9 mouse cellular contexts compared by ENCODE assay signal in genomic region chr7:44317913-44318312, GRCm38 (mm10). TPM values are rescaled to one million over a fixed set of nuclear protein-coding genes. Genes with fewer than 3 reads are reported as not detected.
DNase-seq lines count a peak whose midpoint lies in the region; ATAC-seq and TF ChIP-seq lines count a peak whose summit lies in the region.
"Had no signal": no experiment of that assay in that cellular context is flagged by ENCODE, and none has a peak within 500 bp of the region (broad histone marks: within the 10 kb centered on the region; RNA-seq: fewer than 3 reads in every experiment).

No protein-coding gene starts in this region.

- TF ChIP-seq POLR2A in embryonic fibroblast, embryonic 13.5 days (IDR thresholded peaks at IDR 0.05; ENCODE audit: low read depth, low read length): no peak

- H3K27me3 ChIP-seq in lung, embryonic 14.5 days (ENCODE audit: insufficient read depth, low read length): 0 out of 2 replicates have a peak, but pooled peaks cover 2% of the 10 kb centered on the region

- TF ChIP-seq CTCF in lung, embryonic 14.5 days (IDR thresholded peaks at IDR 0.05; ENCODE audit: low read depth): peak; percentile 62
- peak; percentile 40; the same call in 1 of the 2 replicates for TF ChIP-seq CTCF in embryonic fibroblast, embryonic 13.5 days (IDR thresholded peaks at IDR 0.05; ENCODE audit: borderline replicate concordance, insufficient read depth, low read length)

- no peak for ATAC-seq in lung, embryonic 14.5 days (ENCODE audit: insufficient read depth)
- 0 out of 2 replicates have a peak, but pooled peaks have one; percentile 34 for ATAC-seq in neutrophil, adult 5-6 weeks (ENCODE audit: extremely low read depth, insufficient number of reproducible peaks, low FRiP score, poor library complexity, severe bottlenecking)

- no peak overlapping the region for H3K9ac ChIP-seq in lung, embryonic 14.5 days

- DNase-seq in adrenal gland, postnatal 36 days: peak; percentile 33 to 66
- DNase-seq in adrenal gland, adult 18-20 months (ENCODE audit: low spot score in 2 of 2): no peak
- peak; percentile 44 for DNase-seq in lung, embryonic 14.5 days
- DNase-seq in lung, postnatal 25 days (ENCODE audit: low spot score): no peak
- DNase-seq in right cerebral cortex, adult 18-20 months: no peak
- no peak for DNase-seq in frontal cortex, adult 2 months (ENCODE audit: extremely low spot score in 1 of 2, low spot score in 1 of 2)

- H3K4me1 ChIP-seq in lung, embryonic 14.5 days (ENCODE audit: insufficient read depth): no peaks in the 10 kb centered on the region
- no peaks in the 10 kb centered on the region for H3K4me1 ChIP-seq in embryonic fibroblast, embryonic 13.5 days (ENCODE audit: control insufficient read depth, insufficient read depth, low read length)

- no peak overlapping the region for H3K27ac ChIP-seq in lung, embryonic 14.5 days (ENCODE audit: low read depth)
- no peak overlapping the region for H3K27ac ChIP-seq in embryonic fibroblast, embryonic 13.5 days (ENCODE audit: insufficient read depth, low read length)

- WGBS in lung, embryonic 14.5 days: 31% methylated on average over 4 of the region's 4 CpGs

- H3K4me2 ChIP-seq in lung, embryonic 14.5 days: no peak overlapping the region

- H3K9me3 ChIP-seq in lung, embryonic 14.5 days (ENCODE audit: low read depth, low read length): no peaks in the 10 kb centered on the region
- H3K9me3 ChIP-seq: G1E had no signal

- H3K4me3 ChIP-seq in lung, embryonic 14.5 days (ENCODE audit: low read depth, low read length): no peak overlapping the region
- H3K4me3 ChIP-seq in embryonic fibroblast, embryonic 13.5 days (ENCODE audit: insufficient read depth, low read length): no peak overlapping the region

- H3K36me3 ChIP-seq in lung, embryonic 14.5 days (ENCODE audit: insufficient read depth): no peaks in the 10 kb centered on the region
- H3K36me3 ChIP-seq: G1E had no signal

RNA-seq across cellular contexts. Expression of gene Shank1, which starts 7.9 kb away (rescaled TPM):
- 1 to 10 TPM; 5.2 to 6.7 TPM for total RNA-seq in adrenal gland, postnatal 36 days (2021)
- 10 to 100 TPM in 1 of 2 experiments, 1 to 10 TPM in 1; 7.7 to 10.0 TPM for total RNA-seq in adrenal gland, adult 18-20 months (2021)
- 1.3 and 1.6 TPM in 2 replicates for polyA plus RNA-seq in lung, embryonic 14.5 days (2014; fragmentation: Nextera tagmentation; extraction: Ambion mirVana)
- 1.1 and 2.6 TPM in 2 replicates for polyA plus RNA-seq in embryonic fibroblast, embryonic 13.5 days (2011; ENCODE audit: insufficient read length, low read depth, missing spikeins)
- 2.1 and 5.9 TPM in 2 replicates for total RNA-seq in neutrophil, adult 5-6 weeks (2017)
- 130 and 138 TPM in 2 replicates for polyA plus RNA-seq in frontal cortex, adult 2 months (2012; rRNA removed)

RNA-seq across cellular contexts. Expression of gene Clec11a, which starts 11.2 kb away (rescaled TPM):
- total RNA-seq in adrenal gland, postnatal 36 days (2021): 1 to 10 TPM; 4.1 TPM
- 1 to 10 TPM; 3.8 to 4.4 TPM for total RNA-seq in adrenal gland, adult 18-20 months (2021)
- polyA plus RNA-seq in lung, embryonic 14.5 days (2014; fragmentation: Nextera tagmentation; extraction: Ambion mirVana): 1.8 TPM in 2 replicates
- 2.6 and 13.4 TPM in 2 replicates for polyA plus RNA-seq in embryonic fibroblast, embryonic 13.5 days (2011; ENCODE audit: insufficient read length, low read depth, missing spikeins)
- total RNA-seq in neutrophil, adult 5-6 weeks (2017): 3.3 and 4.3 TPM in 2 replicates
- polyA plus RNA-seq in frontal cortex, adult 2 months (2012; rRNA removed): 4.8 and 5.4 TPM in 2 replicates

RNA-seq across cellular contexts. Expression of gene Gm15517, which starts 56.7 kb away (rescaled TPM):
- total RNA-seq in adrenal gland, postnatal 36 days (2021): not detected
- total RNA-seq in adrenal gland, adult 18-20 months (2021): not detected
- polyA plus RNA-seq in lung, embryonic 14.5 days (2014; fragmentation: Nextera tagmentation; extraction: Ambion mirVana): not detected in 2 replicates
- polyA plus RNA-seq in embryonic fibroblast, embryonic 13.5 days (2011; ENCODE audit: insufficient read length, low read depth, missing spikeins): not detected in 2 replicates
- not detected in 2 replicates for total RNA-seq in neutrophil, adult 5-6 weeks (2017)
- 0.82 and 0.99 TPM in 2 replicates for polyA plus RNA-seq in frontal cortex, adult 2 months (2012; rRNA removed)
- total RNA-seq: G1E had no signal
- polyA plus RNA-seq: G1E had no signal

Comparison
In these comparisons a context has a peak if more than half of its experiments do, and no peak if none do; other contexts are left out.
1. DNase-seq: peak in adrenal gland, postnatal 36 days (2 of 2) and lung, embryonic 14.5 days (single experiment); none in adrenal gland, adult 18-20 months (0 of 2), lung, postnatal 25 days (single experiment), right cerebral cortex, adult 18-20 months (single experiment) and frontal cortex, adult 2 months (0 of 2).